Mouse (Mus musculus): ENCODE data around the gene Epb41l1.

The Epb41l1 gene

DNA sequence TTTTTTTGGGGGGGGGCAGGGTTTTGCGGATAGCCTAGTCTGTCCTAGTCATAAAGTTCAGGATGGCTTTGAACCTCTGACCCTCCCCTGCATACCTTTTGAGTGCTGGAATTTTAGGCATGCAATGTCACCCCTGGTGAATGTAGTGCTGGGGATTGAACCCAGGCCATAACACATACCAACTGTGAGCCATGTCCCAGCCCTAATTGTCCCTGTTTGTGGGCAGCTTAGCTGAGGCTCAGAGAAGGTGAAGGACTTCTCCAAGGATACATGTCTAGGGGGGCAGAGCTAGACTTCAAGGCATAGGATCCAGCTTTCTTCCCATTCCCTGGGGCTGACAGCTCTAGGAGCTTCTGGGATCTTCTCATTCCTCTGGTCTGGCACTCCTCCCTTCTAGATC is 22.6 kb downstream of the Epb41l1 start:
- no peak for TF ChIP-seq GATA4 (IDR thresholded peaks at IDR 0.05; ENCODE audit: insufficient replicate concordance, low read length)

- no peak for TF ChIP-seq GATA4 (IDR thresholded peaks at IDR 0.05; ENCODE audit: insufficient replicate concordance, low read length)
These were observed 25.9 kb downstream of the Epb41l1 start for GRCm38 (mm10) chr2:156446489-156447035.

- no peak for TF ChIP-seq GATA4 (IDR thresholded peaks at IDR 0.05; ENCODE audit: insufficient replicate concordance, low read length)
These were observed 26.9 kb downstream of the Epb41l1 start for GRCm38 (mm10) chr2:156447413-156448295.

- no peak for TF ChIP-seq GATA4 (IDR thresholded peaks at IDR 0.05; ENCODE audit: insufficient replicate concordance, low read length)
These were observed 30.8 kb downstream of the Epb41l1 start for GRCm38 (mm10) chr2:156451225-156452148.

DNA sequence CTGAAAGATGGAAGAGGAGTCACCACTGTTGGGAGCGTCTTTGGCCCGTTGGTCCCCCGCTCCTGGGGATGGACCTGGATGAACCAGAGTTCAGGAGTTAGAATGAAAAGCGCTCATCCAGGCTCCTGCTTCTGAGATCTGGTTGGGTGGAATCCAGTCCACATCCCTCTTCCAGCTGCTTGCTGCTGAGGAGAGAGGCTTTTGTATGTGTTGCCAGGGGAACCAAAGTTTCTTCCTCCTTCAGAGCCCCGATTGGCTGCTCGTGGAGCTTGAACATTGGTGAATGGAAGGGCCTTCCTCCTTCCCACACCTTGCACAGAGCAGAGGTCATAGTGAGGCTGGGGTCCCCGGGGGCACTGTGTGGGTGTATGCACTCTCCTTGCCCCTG is 31.4 kb downstream of the Epb41l1 start:
- no peak for TF ChIP-seq GATA4 (IDR thresholded peaks at IDR 0.05; ENCODE audit: insufficient replicate concordance, low read length)

DNA sequence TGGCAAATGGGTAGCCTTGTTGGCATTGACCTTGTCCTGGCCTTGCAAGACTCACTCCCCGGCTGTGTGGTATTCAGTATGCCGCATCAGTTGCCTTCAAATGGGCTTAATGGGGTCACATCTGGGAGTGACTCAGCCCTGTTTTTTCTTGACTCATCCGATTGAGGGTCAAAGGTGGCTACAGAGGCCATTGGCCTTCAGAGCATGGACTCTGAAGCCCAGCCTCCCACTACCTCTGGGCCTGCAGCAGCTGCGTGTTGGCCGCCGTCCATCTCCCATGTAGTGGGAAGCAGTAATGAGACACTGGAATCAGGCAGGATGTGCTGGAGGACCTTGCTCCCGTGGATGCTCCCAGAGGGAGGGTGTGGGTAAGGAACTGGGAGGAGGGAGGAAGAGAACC is 33.1 kb downstream of the Epb41l1 start:
- TF ChIP-seq GATA4 (IDR thresholded peaks at IDR 0.05; ENCODE audit: insufficient replicate concordance, low read length): peak; percentile 19; the same call in 1 of the 2 replicates

- TF ChIP-seq GATA4 (IDR thresholded peaks at IDR 0.05; ENCODE audit: insufficient replicate concordance, low read length): no peak
These were observed 34.9 kb downstream of the Epb41l1 start for GRCm38 (mm10) chr2:156455508-156456108.

GRCm38 (mm10) chr2:156456386-156457342 is 36.0 kb downstream of the Epb41l1 start:
- no peak for TF ChIP-seq GATA4 (IDR thresholded peaks at IDR 0.05; ENCODE audit: insufficient replicate concordance, low read length)

- TF ChIP-seq GATA4 (IDR thresholded peaks at IDR 0.05; ENCODE audit: insufficient replicate concordance, low read length): no peak
These were observed 36.6 kb downstream of the Epb41l1 start for GRCm38 (mm10) chr2:156457343-156457717.

DNA sequence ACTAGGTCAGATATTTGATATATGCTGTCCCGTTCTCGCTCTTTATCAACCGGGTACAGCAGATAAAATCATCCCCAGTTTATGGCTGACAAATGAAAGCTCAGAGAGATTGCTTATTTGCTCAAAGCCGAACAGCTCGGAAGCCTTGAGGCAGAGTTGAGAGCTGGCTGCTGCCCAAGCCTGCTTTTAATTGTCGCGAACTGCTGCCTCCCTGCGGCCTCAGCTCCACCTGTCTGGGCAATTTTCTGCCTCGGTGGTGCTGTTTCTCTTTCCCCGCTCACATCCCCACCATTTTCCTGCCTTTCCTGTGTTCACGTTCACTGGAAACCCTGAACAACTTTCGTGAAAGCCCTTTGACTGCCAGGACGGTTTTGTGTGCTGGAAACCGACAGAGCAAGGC is 39.8 kb downstream of the Epb41l1 start:
- TF ChIP-seq GATA4 (IDR thresholded peaks at IDR 0.05; ENCODE audit: insufficient replicate concordance, low read length): no peak

DNA sequence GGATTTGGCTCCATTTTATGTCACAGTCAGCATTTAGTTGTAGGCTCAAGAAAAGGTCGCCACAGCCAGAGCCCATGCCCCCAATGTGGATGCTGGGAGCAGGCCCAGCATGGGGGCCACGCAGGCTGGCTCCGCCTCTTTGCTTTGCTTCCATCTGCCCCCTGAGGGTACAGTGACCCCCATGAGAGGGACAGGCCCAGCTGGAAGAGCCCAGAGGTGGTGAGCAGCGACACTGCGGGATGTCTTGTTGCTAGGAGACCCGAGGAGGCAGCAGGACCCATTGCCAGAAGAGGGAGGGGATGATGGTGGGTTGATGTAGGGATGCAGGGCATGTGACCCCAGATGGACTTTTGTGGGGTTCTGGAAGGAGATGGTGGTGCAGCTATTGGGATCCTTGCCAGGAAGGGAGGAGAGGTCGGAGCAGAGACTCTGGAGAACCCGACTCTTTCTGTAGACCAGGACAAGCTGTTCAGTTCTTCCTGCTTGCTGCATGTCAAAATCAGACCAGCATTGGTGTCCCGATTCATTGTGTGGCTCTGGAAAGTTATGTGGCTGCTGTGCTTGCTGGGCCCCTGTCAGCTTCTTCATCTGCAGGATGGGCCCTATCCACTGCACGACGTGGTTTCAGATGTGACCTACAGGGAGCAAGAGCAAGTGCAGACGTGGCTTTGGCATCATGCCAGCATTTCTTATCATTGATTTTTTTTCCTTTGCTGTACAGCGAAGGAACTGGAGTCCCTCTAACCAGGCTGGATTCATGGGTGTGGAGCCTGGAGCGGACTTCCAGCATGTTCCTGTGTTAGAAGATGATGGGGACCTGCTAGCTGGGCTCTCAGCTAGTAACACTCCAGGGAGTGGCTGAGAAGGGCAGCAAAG is 41.7 kb downstream of the Epb41l1 start:
- no peak for TF ChIP-seq GATA4 (IDR thresholded peaks at IDR 0.05; ENCODE audit: insufficient replicate concordance, low read length)

DNA sequence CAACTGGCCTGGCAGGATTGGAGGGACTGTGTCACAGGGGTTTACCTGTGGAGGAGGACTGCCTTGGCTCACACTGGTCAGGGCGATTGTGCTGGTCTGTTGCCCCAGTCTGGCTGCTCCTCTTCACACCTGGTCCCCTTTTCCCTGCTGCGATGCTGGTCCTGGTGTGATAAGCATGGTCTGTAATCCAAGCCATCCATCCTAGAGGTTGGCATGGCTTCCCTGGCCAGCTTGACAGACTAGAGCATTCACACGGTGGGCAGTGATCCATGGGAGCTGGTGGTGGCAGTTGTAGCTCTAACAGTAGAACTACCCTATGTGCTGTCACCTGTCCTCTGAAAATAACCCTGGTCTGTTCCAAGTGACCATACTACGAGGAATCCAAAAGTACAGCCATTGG is 43.7 kb downstream of the Epb41l1 start:
- no peak for TF ChIP-seq GATA4 (IDR thresholded peaks at IDR 0.05; ENCODE audit: insufficient replicate concordance, low read length)

GRCm38 (mm10) chr2:156467538-156467937 is 46.8 kb downstream of the Epb41l1 start:
- no peak for TF ChIP-seq GATA4 (IDR thresholded peaks at IDR 0.05; ENCODE audit: insufficient replicate concordance, low read length)
